Mouse (Mus musculus) monocyte, adult 5-6 weeks (primary cell): ENCODE measurements around the gene Chad. TPM values are rescaled to one million over a fixed set of nuclear protein-coding genes. Genes with fewer than 3 reads are reported as not detected.

Experiments
- ATAC-seq: fragments of 153-309, 156-312 bp; replicated peaks from 2 replicates; pipeline ENCODE4 v1.8.0; 2017; ENCODE audit warnings: mild to moderate bottlenecking; ENCODE audit not compliant: low TSS enrichment, insufficient number of reproducible peaks, severe bottlenecking, poor library complexity, low FRiP score
- total RNA-seq: library from RNA; stranded (forward); fragments of 200-1000, 200-491, 200-594 nt; gene quantifications from 3 replicates; pipeline ENCODE4 v1.2.3, GENCODE M21; 2017

Chad gene
- not detected in 3 replicates for total RNA-seq

DNA sequence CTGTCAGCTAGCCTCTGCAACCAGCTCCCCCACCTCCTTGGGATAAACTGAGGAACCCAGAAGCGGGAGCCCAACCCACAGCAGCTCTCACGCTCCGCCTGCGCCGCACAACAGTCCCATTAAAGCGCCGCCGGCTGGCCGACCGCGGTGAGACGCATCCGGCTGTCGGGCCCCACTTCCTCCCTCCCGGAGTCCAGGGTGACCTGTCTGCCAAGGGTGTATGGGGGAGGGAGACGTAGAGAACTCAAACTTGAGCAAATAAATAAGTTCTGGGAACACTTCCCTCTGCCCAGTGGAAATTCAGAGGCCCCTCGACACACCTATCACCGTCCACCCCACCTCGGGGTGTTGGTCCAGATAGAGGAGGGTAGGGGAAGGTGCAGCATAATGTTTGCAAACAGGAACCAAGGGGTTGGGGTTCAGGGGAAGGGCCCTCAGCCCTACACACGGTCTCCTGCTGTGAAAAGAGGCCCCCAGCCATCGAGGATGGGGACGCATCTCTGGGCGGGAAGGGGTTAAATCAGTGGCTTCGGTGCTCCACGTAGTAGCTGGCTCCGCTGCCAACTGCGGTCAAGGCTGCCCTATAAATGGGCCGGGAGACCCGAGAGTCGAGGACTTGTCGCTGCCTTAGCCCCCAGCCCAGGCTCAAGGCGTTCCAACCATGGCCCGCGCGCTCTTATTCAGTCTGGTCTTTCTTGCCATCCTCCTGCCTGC is at the start of gene Chad:
Gene Chad (plus strand): TSS at position 611 of the 714 bp plus-strand sequence.
- ATAC-seq: peak; percentile 40; the same call in 1 of the 2 replicates

DNA sequence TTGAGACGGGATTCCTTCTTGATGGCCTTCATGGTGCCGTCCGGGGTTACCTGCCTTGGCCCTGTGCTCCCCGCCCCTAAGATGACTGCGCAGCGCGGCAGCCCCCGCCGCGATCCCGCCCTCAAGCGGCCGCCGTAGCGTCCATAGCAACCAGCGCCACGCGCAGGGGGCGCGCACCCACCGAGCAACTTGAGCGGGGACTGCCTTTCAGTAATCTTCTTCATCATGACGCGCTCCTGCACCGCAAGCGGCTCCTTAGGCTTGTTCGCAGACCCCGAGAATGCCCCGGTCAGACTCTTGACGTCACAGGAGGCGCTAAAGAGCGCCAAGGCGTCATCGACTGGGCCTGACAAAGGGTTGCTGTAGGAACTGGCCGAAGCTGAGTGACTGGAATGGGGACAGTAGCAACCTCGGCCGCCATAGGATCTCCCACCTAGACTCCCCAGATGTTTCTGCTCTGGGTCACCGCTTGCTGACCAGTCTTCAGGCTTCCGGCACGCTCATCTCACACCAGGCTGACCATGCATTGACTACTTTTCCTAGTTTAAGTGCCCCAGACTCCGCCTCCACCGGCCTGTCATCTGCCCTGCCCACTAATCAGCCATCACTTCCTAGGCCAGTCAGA is 43.5 kb upstream of the Chad start, which contains the start of gene Mycbpap:
Gene Mycbpap (minus strand): TSS at position 524 of the 625 bp plus-strand sequence.
- ATAC-seq: peak; percentile 74

- no peak for ATAC-seq
Measured at GRCm38 (mm10) chr11:94526171-94526879, 38.5 kb upstream of the Chad start.

- no peak for ATAC-seq
Measured at GRCm38 (mm10) chr11:94528879-94529278, 36.0 kb upstream of the Chad start.

GRCm38 (mm10) chr11:94533171-94533570 is 31.7 kb upstream of the Chad start:
- no peak for ATAC-seq

DNA sequence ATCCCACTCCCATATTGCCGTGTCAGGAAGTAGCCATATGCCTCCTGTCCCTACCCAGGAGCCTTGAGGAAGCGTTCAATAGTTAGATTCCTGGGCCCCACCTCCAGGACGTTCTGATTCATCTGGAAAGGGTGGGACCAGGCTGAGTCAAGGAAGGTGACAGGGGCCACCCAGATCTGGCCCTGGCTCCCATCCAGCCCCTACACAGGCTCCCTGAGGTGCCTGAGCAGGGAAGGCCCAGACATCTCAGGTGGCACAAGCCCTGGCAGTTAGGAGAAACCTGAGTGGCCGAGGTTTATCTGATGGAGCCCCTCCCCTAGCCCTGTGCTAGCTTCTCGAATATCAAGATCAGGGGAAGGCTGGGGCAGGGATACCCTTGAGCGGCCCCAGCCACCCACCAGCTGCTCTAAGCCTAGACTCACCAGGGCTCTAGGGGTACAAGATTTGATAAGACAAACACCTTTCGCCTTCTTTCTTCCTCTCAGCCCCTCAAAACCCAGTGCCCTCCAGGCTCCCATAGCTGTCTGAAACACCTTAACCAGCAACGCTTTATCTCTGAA is 26.0 kb upstream of the Chad start:
- no peak for ATAC-seq

DNA sequence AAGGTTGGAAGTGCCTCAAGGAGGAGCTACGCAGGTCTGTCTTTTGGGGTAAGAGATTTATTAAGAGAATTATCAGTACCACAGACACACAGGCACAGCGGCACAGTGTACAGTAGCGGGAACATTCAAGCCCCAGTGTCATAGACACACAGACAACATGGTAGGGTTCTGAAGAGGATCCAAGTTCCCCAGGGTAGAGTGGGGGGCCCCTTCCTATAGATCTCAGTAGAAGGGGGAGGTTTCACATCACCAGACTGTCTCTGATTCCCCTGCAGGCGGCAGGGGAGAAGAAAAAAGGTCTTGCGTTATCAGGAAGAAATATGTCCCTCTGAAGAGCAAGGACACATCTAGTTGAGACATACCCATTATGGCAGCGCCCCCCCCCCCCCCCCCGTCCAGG is 25.1 kb upstream of the Chad start:
- ATAC-seq: no peak

DNA sequence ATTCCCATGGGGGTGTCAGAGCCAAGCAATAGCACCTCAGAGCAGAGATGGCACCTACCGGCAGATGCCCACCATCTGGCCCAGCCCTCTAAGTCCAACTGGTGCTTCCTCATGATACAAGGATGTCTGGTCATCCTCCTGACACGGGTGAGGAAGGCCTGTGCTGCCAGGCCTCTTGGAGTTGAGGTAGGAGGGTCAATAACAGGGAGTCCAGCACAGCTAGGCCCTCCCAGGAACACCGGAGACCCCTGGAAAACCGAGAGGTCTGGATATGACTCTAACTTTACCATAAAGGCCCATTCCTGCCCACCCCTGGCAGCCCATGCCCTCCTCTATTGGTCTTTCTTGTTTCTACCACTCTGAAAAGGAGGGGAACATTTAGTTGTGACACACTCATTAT is 22.4 kb upstream of the Chad start:
- ATAC-seq: no peak

DNA sequence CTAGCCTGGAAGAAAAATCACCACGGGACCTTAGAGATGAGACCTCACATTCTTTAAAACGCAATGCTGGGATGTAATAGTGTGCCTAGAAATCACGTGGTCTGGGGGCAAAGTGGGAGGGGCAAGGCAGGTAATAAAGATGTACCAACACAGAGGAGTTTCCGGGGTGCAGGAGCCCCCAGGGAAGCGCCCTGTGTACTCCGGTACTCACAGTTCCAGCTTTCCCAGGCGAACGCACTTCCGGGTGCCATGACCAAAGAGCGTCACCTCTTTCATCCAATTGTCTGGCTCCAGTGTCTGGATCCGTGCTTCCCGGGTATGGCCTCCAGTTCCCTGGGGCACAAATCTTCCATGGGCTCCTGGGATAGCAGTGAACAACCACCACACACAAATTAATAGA is 21.5 kb upstream of the Chad start:
- ATAC-seq: no peak

GRCm38 (mm10) chr11:94543932-94544331 is 20.9 kb upstream of the Chad start:
- peak; percentile 79 for ATAC-seq

DNA sequence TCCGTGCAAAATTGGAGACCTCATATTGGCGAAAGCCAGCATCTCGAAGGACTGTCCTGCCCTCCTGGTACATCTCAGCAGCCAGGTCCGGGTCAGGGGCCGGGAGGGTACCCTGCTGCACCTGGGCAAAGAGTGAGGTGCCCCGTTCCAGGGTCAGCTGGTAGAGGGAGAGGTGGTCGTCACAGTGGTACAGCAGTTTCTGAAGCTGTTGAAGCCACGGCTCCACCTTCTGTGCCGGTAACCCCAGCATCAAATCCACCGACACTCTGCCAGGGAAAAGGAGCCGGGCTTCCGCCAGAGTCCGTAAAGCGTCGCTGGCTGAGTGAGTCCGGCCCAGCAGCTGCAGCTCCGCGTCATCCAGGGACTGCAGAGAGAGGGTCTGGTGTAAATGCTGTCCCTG is 20.4 kb upstream of the Chad start:
- ATAC-seq: no peak

DNA sequence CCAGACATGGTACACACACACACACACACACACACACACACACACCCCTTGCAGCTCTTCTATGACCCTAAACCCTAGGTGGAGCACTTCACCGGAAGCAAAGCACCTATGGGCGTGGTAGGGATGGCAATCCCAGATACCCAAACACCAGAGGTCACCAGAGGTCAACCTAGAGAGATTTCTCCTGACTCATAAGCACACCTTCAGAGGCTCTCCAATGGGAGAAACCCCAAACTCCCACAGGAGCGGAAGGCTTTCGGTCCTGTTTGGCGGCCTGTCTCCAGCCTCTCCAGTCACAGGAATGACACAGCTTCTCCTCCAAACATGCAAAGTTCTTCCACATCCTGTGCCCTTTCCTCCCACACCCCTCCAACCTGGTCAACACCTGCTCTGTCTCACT is 18.5 kb upstream of the Chad start:
- no peak for ATAC-seq

DNA sequence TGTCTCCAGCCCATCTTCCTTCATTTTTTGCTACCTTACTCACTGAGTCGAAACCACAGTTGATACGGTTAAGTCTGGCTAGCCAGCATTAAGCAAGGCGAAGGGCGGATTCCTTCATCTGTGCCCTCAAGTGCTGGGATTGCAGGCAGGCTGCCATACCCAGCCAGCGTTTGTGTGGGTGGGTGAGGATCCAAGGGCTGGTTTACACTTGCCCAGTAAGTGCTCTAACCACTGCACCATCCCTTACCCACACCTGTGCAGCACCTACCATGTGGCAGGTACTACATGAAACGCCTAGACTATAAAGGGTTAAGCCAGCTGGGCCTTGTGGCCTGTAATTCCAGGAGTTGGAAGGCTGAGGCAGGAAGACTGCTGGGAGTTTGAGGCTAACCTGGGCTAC is 17.6 kb upstream of the Chad start:
- no peak for ATAC-seq

DNA sequence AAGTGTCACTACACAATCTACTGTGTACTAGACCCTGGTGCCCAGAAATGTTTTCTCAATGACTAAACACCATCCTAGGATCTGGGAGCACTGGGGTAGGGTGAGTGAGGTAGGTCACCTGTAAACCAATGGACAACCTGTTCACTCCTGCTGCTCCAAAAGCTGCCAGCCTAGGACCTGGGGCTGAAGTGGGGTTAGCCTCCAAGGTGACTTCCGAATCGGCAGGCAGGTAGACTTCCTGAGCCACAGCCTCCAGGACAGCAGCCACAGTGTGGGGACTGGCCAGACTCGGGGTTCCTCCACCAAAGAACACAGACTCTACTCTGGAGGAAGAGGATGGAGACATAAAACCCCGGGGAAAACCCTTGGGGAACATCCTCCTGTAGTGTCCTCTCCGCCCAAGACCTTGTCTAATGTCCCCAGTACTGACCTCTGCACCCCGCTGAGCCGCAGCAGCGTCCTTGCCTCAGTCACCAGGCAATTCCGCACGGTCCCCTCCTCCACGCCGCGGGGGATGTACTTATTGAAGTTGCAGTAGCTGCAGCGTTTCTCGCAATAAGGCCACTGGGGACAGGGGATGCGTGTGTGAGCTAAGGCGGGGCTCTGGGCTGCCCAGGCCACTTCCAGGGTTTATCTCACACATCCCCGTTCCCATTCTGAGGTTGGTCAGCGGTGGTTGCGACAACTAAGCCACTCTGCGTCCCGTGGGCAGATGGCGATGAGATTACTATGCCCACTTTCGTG is 16.6 kb upstream of the Chad start:
- no peak; the same call in 1 of the 2 replicates for ATAC-seq

- ATAC-seq: peak; percentile 91
Measured at GRCm38 (mm10) chr11:94548888-94549690, 15.8 kb upstream of the Chad start, which contains the start of gene Rsad1. Gene Rsad1 (minus strand): TSS chr11:94549255.

DNA sequence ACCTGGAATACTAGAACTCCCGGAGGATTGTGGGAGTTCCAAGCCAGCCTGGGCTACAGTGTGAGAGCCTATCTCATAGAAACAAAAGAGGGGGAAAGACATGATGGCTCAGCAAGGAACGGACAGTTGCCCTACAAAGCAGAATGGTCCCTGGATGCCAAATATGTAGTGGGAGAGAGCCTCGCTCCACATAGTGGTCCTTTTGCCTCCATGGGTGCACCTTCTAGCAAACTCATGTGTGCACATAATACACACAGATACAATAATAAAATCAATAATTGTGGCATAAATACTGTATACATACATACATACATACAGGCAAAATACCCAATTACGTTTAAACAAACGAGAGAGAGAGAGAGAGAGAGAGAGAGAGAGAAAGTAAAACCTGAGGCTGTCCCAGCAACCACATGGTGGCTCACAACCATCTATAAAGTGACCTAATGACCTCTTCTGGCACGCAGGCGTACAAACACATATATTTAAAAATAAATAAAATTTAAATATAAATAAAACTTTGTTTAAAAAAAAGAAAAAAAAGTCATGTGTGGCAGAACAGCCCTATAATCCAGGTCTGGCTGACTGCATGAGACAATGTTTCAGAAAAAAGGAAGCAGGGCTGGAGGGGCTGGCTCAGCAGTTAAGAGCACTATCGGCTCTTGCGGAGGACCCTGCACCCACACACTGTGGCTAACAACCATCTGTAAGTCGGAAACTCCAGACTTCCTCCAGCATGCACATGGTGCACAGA is 15.0 kb upstream of the Chad start:
- no peak for ATAC-seq

DNA sequence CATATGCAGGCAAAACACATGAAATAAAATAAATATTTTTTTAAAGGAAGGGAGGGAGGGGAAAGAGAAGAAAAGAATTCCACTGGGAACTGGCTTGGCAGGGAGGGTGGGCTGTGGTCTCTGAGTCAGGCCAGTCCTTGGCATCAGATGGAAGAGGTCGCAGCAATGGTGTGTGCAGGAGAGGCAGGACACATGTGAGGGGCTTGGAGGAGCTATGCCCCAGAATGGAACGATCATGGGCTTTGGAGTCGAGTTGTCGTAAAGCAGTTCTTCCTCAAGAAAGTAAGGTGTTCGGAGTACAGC is 14.5 kb upstream of the Chad start:
- ATAC-seq: no peak

DNA sequence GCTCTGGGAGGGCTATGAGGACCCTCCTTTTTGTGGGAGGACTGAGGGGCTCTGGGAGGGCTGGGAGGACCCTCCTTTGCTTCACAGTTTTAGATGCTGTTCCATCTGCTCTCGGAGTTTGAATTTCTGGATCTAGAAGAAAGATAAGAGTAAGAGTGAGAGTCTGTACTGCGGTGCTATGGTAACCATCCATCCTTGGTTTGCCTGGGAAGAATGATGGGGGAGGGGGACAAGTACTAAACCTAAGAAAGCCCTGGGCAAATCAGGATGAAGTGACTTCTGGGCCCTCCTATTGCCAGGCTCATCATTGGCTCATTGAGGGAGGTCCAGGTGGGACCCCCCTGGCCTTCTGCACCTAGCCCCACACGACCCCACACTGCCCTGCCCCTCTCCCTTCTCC is 6.6 kb upstream of the Chad start:
- ATAC-seq: no peak
